Mouse (Mus musculus) cerebellum, postnatal 4 days (tissue): ENCODE measurements around the gene Sox13.

Experiments used
- DNase-seq, 2 experiments: peaks; one replicate each; pipeline ENCODE4 v3.0.0; 2022; ENCODE audit warnings: low spot score in 2 of 2, mixed read lengths in 1 of 2

The Sox13 gene

GRCm38 (mm10) chr1:133400014-133400725 lies 24.0 kb downstream of the Sox13 start:
- DNase-seq: no peak

DNA sequence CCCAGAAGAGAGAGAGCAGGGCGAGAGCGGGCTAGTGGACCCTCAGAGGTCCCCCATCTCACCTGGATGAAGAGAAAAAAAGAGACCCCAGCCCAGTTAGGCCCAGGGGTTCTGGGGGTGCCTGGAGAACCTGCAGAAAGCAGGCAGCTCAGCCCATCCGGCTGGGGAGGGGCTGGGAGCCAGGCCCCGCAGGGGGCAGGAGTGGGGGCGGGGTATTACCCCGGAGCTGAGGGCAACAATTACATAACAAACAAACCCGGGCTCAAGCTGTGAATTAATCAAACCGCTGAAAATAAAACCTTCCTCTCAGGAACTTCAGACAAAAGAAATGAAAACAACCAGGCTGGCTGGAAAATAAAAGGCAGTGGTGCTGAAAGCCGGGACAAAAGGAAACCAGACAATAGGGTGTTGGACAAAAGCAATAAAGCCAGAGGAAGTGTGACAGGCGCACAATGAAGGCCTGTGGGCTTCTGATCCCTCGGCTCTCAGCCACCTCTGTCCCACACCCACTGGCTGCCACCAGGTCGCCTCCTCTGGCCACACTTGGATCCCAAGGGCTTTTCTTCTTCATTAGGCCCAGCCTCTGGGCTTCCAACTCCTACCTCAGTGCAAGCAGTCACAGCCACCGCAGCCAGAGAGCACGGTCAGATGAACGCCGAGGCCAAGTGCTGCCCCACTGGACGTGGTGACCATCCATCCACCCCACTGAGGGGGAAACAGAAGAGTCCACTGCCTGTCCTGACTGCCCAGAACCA lies 26.5 kb downstream of the Sox13 start:
- DNase-seq: no peak

GRCm38 (mm10) chr1:133397094-133397482 lies 27.1 kb downstream of the Sox13 start:
- DNase-seq: no peak

GRCm38 (mm10) chr1:133396693-133397092 lies 27.5 kb downstream of the Sox13 start:
- DNase-seq: no peak

DNA sequence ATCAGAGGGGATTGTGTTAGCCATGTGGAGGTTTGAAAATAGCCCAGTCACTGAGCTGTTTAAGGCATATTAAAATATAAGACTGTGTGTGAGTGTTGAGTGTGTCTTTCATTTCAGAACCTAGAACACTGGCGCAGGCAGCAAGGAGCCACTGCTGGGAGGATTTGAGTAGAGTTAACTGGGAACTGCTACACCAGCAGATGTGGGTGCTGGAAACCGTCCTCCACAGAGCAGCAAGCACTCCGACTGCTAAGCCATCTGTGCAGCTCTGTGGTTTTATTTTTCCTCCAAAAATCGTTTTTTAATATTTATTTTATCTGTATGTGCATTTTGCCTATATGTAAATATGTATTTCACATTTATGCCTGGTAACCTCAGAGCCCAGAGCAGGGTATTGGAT lies 29.5 kb downstream of the Sox13 start:
- DNase-seq: no peak

DNA sequence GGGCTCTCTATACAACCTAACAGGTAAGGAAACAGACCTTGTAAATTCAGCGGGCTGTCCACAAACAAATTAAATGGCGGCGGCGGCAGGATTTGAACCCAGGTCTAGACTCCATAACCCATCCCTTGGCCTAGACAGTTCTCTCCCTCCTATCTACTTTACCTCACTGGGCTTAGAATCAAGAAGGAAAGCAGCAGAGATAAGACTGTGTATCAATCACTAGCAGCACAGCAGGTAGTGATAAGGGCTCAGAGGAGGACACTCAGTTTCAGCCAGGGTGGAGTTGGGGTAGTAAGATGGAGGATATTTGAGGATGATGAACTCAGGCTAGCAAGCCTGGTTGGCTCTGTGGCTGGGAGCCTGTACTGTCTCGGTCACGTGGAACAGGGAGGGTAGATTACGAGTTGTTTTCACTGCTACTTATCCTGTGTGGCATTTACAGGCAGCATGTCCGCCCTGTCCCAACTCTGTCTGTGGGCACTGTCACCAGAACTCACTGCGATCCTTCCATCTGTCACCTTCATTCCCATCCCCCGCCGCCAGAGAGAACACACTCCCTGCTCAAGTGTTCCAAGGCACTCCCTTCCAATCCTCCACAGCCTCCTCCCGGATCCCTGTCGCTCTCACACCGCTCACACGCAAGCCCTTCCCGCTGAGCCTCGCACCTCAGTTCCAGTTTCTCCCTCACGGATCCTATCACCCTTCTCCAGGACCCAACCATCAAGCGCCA lies 36.5 kb downstream of the Sox13 start:
- no peak for DNase-seq

DNA sequence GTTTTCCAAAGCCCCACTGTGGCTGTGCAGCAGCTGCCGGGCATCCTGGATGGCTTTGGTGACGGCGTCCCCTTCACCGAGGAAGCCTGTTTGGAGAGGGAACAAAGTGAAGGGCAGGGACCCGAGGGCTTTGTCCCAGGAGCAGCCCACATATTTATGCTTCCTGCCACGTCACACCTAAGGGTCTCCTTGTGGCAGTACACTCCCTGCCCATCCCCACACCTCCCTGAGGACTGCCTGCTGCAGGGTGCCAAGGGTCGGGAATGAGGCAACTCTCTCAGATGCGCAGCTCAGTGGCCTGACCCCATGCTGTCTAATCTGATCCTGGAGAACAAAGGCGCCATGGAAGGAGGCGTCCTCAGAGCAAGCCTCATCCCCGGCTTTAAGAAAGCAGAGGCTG lies 38.0 kb downstream of the Sox13 start:
- DNase-seq: no peak

GRCm38 (mm10) chr1:133385506-133385905 lies 38.7 kb downstream of the Sox13 start:
- DNase-seq: peak; percentile 68 to 78

GRCm38 (mm10) chr1:133383157-133383783 lies 40.9 kb downstream of the Sox13 start:
- DNase-seq: no peak

GRCm38 (mm10) chr1:133382552-133383155 lies 41.5 kb downstream of the Sox13 start:
- DNase-seq: no peak

DNA sequence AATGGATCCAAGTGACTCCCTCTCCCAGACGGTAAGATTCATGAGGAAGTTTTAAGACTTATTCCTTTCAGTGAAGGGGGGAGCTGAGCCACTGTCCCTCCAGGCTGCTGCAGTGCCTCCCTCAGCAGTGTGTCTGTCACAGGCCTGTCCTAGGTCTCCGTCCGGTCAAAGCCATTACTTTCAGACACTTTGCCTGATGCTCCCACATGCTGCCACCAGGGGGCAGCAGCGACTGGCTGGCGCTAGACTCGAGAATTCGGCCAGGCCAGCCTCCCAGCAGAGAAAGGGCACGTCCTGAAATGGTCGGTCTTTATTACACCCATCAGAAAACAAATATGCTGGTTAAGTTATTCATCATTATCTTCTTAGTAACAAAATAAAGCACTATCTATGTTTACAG lies 42.2 kb downstream of the Sox13 start:
- peak in 1 of 2 experiments; percentile 84 for DNase-seq

DNA sequence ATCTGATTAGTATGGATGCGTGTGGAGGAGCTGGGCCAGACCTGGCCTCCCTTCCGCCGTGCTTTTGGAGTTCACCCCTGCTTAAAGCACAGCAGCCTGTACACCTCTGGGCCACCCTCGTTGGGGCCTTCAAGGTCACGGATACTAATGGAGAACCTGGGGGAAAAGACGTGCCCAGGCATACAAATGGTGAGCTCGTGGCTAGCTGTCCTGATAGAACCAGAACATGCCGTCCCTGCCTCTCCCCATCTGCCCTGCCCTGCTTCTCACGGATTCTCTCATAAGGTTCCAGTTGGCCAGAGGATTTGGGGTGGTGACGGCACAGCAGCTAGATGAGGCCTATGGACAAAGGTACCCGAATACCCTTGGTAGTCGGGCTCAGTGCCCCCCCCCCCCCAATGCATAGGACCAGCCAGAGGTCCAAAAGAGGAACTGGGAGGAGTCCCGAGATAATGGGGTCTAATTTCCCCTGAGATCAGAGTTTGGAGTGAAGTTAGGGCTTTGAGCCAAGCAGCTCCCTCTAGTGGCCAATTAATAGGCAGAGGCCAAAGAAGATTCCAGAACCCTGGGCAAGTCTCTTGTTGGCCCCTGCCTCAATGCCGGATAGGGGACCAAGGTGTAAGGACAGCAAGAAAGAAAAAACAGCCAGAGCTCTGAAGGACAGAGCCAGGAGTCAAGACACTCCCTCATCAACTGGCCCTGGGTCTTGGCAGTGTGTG lies 43.7 kb downstream of the Sox13 start:
- peak in 1 of 2 experiments; percentile 53 for DNase-seq

- no peak for DNase-seq
These were observed 44.2 kb downstream of the Sox13 start for GRCm38 (mm10) chr1:133379986-133380320.

GRCm38 (mm10) chr1:133379254-133379985 lies 44.8 kb downstream of the Sox13 start:
- no peak for DNase-seq

GRCm38 (mm10) chr1:133377547-133377946 lies 46.6 kb downstream of the Sox13 start:
- no peak for DNase-seq

GRCm38 (mm10) chr1:133375696-133376346 lies 48.4 kb downstream of the Sox13 start:
- DNase-seq: no peak

DNA sequence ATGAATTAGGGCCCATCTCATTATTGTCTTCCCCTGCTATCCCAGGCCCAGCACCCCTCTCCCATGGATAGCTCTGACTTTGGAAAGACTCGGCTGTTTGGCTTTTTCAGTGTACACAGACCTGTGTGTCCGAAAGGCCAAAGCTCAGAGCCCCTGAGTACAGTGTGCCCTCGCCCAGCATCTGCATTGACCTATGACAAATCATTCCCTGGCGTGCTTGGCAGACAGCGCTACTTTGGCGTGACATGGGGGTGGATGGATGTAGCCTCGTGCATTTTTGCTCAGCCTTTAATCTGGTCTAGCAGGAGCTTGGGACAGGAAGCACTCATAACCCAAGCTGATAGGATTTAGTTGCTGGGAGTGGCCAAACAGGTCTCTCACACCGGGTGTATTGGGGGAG lies 52.1 kb downstream of the Sox13 start:
- DNase-seq: no peak

GRCm38 (mm10) chr1:133371431-133371830 lies 52.7 kb downstream of the Sox13 start:
- no peak for DNase-seq

DNA sequence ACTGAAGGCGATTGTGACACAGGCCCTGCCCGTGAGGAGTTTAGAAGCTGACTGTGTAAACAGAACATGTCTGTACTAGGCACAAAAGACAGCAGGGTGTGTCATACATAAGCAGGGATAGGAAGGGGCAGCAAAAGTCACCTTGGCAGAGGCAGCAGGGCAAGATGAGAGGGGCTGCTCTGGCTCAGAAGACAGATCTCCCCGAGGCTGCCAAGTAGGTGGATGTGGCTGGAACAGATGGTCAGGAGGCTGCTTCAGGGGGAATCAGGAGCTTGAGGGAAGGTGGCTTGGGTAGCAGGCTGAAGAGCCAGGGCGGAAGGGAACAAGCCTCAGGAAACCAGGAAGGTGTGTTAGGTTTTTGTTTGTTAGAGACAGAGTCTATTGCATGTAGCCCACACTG lies 53.8 kb downstream of the Sox13 start:
- DNase-seq: no peak

DNA sequence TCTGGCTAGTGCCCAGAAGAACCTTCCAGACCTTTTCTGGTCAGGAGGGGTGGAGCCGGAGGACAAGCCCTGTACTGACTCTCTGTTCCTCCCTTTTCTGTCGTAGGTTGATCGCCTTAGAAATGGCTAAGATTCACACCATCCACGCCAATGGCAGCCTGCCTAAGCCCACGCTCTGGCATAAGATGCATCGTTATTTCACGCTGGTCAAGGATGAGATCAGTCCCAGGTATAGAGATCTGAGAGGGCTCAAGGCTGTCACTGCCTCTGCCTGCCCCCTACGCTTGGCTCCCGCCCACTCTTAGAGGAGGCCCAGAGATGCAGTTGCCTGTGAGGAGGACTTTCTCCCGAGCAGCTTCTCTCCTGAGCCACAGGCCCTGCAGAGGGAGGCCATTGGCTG lies 55.5 kb downstream of the Sox13 start:
- DNase-seq: no peak
